Mouse (Mus musculus) layer of hippocampus, postnatal 36 days (tissue): ENCODE data around the gene Ccdc59. TPM values are rescaled to one million over a fixed set of nuclear protein-coding genes. Genes with fewer than 3 reads are reported as not detected.

Experiments used
- DNase-seq, 2 experiments: peaks; one replicate each; pipeline ENCODE4 v3.0.0; 2022
- total RNA-seq, 2 experiments: library from RNA; stranded (reverse); gene quantifications; 2 replicates each; pipeline ENCODE4 v1.2.3; 2021

The Ccdc59 gene
- total RNA-seq: 10 to 100 TPM; 17.0 to 22.6 TPM

DNA sequence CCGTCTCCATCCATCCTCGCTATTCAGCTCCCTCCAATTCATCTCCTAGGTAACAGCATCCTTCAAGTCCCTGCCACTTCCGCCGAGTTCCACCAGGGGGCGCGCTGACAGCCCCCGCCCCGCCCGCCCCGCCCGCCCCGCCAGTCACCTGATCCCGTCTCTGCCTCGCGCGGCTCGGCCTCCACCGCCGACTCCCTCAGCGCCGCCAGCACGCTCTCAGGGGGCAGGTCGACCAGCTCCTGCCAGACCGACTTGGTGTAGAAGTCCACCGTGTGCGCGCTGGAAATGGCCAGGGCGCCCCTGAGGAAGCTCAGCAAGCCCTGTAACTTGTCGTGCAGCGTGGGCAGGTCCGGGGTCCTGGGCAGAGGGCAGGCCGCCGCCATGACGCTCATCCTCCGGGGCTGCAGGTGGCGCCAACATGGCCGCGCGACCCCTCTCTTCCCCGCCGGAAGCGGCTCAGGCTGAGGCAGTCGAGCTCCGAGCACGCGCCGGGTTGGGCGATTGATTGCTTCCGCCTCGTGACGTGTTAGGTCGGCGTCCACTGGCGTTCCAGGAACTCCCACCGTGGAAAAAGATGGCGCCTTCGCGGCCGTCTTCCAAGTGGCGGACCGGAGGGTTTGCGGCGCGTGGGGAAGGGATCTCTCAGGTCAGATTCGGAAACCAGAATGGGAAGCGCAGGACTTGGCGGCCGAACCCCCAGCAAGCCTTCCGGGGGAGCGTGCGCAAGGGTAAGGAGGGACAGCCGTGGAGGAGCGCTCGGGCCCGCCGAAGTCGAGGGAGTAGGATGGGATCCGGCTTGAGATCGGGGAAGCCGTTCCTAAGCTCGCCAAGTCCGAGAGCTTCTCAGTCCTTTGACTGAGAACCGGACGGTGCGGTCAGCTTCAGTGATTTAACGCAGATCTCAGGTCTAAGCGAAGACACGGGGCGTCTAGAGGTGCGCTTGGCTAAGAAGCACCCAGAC lies at the start of gene Ccdc59, which contains the start of gene Mettl25:
Gene Ccdc59 (plus strand): TSS at position 140 of the 961 bp plus-strand sequence.
Gene Mettl25 (minus strand): TSS at position 453 of the 961 bp plus-strand sequence.
- peak; percentile 97 to 98 for DNase-seq

DNA sequence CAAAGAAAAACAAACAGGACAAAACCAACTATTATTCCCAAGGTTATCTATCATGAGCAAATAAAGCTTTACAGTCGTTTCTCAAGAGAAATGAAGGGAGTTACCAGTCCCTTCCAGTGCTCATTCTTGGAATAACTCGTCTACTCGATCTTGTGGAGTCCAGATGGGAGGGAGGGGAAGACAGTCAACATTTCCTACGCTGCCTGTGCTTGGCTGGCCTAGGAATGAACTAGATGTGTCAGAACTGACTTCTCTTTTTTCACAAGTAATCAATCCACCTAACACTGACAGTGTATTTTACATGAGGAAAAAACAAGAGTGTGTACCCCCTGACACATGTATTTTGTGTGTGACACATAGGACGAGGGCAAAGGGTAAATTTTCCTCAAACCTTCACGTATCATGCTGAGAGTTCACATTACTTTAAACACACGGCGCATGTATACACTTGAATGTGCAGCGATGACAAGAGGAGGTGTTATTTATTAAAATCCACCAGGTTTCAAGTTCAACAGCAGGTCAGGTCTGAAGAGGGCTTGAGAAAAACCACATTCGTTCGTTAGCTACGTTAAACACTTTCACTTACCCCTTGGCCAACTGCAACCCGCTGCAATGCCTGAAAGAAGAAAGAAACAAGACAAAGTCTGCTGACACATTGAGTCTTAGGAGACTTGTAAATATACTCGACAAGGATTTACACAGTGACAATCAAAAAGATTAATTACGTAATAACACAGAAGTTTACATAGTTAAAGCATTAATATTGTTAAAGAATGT lies 46.9 kb upstream of the Ccdc59 start:
- no peak for DNase-seq

DNA sequence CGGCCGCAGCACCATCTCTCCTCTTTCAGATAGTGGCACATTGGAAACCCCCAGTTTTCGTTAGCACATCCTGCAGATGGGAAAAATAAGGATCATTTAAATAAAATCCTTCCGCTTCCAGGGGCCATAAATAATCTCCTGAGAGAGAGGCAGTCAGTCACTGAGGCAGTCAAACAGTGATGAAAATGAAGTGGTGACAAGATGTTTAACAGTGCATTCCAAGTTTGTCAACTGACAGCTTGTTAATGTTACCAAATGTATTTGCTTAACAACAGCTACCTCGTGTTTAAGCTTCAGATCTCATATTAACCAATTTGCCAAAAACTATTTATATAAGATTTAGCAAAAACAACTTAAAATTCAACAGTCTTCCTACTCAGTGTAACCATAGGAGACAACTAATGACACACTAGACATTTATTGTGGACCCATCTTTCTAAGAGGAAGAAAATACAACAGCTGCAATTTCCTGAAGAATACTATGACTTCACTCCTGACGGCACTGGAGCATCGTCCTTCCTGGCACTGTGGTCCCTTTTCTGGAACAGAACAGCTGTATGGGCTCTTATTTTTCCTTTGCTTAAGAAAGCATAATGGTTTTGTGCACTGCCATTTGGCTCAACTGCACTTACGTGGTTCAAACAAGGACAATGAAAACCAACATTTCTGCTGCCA lies 43.5 kb upstream of the Ccdc59 start:
- no peak for DNase-seq

DNA sequence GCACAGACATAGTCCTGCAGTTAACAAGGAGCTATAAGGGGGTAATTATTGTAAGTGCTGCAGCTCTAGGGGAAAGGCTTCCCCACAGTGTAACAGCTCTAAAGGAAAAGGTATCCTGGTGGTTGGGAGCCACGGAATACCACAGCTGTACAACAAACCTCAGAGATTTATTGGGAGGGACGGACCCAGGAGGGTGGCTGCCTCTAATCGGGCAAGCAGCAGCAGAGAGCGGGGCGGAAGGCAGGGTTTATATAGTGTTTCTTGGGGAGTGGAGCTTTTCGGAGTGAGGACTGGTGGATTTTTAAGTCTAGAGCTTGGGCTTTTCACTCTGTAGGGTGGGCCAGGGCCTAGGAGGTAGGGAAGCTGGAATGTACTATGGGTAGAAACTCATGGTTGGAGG lies 39.7 kb upstream of the Ccdc59 start:
- no peak for DNase-seq

DNA sequence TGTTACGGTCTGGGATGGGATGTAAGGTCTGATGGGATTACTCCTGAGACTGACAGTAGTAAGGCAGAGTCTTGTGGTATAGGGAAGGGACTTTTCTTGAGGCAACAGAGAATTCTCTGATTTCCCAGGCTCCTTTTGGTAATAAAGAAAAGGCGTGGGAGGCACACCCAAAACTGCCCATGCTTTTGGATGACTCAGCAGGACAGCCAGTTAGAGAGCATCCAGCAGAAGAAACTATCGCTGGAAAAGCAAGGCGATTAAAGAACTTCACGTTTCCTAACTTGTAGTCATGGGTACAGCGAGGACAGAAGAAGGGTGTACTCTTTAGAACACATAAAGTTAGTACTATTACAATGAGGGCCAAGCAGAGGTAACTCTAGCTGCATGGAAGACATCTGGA lies 38.7 kb upstream of the Ccdc59 start:
- DNase-seq: no peak

DNA sequence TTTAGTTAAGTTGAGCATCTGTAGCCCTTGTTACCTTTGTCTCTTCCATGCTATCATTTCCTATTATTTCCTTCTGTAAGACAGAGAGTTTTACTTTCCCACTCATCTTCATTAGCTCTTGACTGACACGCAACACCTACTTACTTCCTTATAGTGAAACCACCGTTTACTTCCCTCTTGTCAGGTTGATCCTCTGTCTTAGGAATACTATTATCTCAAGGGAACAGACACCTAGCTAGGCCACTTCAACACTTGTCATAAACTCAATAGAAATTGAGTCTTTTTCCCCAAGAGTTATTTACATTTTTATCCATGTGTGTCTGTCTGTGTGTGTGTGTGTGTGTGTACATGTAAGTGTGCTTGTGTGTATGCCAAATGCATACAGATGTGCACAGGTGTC lies 37.4 kb upstream of the Ccdc59 start:
- DNase-seq: no peak

DNA sequence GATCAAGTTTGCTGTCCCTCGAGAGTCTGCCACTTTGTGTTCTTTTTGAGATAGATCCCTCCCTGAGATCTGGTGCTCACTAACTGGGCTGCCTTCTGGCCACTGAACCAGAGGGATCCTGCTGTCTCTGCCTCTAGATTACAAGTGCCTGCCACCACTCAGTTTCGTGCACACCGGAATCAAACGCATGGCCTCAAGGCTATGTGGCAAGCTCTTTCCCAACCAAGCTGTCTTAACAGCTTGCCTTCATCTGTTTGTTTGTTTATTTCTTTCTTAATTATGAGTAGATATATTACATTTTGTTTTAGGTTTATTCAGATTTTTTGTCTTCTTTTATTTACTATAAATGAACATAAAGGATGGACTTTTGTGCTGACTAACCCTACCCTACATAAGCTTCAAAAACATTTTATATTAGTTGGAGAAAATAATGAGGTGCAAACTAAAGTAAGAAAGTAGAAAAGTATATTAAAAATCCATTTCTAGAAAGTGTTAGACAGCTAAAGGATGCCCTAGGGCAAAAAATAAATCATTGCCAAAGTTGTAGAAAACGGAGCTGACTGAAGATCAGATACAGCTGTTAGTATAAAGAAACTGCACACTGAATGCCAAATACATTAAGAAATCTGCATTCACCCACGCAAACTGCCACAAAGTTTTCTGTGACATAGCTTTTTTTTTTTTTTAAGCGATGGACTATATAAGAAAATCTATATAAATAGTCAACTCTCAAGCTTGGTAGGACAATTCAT lies 34.4 kb upstream of the Ccdc59 start:
- DNase-seq: no peak

DNA sequence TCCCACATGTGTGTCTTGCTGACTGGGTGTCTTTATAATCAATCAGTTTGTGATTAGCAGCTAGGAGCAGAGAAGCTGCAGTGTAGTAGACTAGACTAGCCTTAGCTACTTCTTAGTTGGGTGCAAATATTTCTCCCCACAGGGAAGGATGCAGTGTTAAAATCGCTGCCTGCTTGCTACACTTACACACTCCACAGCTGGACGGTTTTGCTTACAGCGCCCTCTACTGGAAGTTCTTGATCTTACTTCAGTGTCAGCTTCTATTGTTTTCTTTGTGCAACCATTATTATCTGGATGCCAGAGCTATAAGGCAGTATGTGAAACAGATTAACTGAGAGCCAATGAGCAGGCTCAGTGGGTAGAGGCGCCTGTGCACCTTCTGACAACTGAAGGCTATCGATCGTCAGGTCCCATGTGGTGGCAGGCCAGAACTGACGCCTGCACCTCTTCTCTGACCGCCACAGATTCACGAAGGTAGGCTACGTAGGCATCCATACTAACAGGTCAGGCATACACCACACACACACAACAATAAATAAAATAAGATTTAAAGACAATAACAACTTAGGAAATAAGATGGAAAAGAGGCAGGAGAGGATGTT lies 6.1 kb upstream of the Ccdc59 start:
- DNase-seq: peak in 1 of 2 experiments; percentile 18

DNA sequence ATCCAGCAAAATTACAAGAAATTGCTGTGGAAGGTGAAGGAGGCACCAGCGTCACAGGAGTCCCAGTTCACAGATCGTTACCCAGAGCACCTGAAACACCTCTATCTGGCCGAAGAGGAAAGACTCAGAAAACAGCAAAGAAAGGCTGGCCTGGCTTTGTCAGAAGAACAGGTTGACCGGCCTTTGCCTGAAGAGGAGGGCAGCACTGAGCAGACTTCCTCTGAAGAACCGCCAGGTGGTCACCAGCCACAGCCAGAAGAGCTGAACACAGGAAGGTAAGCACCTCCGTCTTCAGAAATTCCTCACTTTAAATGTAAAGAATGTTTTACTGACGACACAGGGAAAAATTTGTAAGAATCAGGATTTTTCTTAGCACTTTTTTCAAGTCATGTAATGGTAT lies 1.7 kb downstream of the Ccdc59 start:
- no peak for DNase-seq

DNA sequence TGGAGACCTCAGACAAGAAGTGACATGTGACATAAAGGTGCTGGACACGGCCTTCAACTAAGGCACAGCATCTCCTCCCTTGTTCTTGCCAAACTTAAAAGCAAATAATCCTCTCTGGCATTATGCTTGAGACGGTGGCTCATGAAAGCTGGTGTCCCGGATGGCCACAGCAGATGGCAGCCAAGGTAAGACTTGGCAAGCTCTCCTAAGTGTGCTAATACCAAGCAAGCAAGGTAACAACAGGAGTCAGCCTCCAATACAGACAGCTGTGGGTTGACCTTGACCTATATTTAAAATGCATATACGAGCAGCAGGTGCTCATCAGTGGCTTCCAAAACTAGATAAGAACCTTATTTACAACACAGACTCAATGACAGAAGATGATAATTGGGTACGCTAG lies 9.4 kb downstream of the Ccdc59 start:
- no peak for DNase-seq

DNA sequence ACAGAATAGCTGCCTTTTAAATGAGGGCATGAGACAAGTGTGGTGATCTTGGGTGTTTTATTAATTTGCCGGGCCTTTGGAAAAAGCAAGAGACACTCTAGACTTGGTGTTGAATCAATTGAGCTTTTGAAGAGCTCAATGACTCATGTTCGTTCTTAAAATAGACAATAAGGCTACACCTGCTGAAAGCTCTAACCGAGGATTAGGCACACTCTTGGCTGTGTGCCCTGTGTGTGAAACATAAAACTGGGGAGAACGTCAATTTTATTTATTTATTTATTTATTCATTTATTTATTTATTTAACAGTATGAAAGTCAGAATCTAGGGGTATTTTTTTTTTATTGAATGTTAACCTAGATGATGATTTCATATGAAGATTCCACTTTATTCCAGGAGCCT lies 10.3 kb downstream of the Ccdc59 start:
- DNase-seq: no peak

DNA sequence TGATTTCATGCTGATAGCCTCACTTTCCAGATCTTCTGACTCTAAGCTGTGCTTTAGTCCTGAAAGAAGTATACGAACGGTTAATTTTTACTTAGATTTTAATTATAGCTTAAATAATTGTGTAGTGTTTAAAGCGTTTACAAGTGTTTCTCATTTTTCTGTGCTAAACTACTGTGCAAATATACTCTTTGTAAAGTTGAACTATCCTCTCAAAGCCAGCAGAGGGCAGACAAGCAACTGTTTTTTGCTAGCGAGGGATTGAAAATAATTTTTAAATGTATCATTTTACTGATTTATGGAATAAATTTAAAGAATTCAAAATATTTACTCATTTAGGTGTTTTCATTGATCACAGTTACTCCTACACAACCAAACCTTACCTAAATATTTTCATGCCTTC lies 26.4 kb downstream of the Ccdc59 start:
- DNase-seq: no peak

Other genes starting within 250 kb of the Ccdc59 start
- 1 to 10 TPM; 6.2 to 7.7 TPM for gene Mettl25, start 313 bp downstream of the Ccdc59 start, total RNA-seq